Mouse (Mus musculus) C2C12 (cell line): ENCODE measurements around the gene Gm45062. TPM values are rescaled to one million over a fixed set of nuclear protein-coding genes. Genes with fewer than 3 reads are reported as not detected.

Source experiments
- H3K27me3 ChIP-seq: one replicate; pipeline ENCODE4 v1.6.1; 2011; ENCODE audit not compliant: control insufficient read depth, insufficient read depth, insufficient read length
- H3K36me3 ChIP-seq: one replicate; pipeline ENCODE4 v1.6.1; 2011; ENCODE audit not compliant: control insufficient read depth, insufficient read depth
- H3K4me3 ChIP-seq: one replicate; pipeline ENCODE4 v1.5.1; 2011; ENCODE audit warnings: mild to moderate bottlenecking, control low read depth; ENCODE audit not compliant: poor library complexity, insufficient read depth, severe bottlenecking
- H3K79me2 ChIP-seq: one replicate; pipeline ENCODE4 v1.6.1; 2011; ENCODE audit not compliant: control insufficient read depth, insufficient read depth
- H3K79me3 ChIP-seq: one replicate; pipeline ENCODE4 v1.6.1; 2011; ENCODE audit warnings: low read depth, control low read depth
- H3ac ChIP-seq: one replicate; pipeline ENCODE3; 2011; ENCODE audit warnings: low read depth; ENCODE audit not compliant: control insufficient read depth, insufficient read length
- CEBPB ChIP-seq: IDR thresholded peaks from one replicate; pipeline ENCODE4 v1.6.1; 2011; ENCODE audit warnings: low read depth, mild to moderate bottlenecking, control low read depth, moderate library complexity
- CTCF ChIP-seq: IDR thresholded peaks from one replicate; pipeline ENCODE4 v1.5.1; 2011; ENCODE audit not compliant: control insufficient read depth, insufficient read depth, insufficient read length
- FOSL1 ChIP-seq: IDR thresholded peaks from one replicate; pipeline ENCODE4 v1.8.0; 2011; ENCODE audit warnings: mild to moderate bottlenecking, low read length; ENCODE audit not compliant: poor library complexity, insufficient read depth, severe bottlenecking
- MAX ChIP-seq: IDR thresholded peaks from one replicate; pipeline ENCODE4 v1.6.1; 2011; ENCODE audit warnings: mild to moderate bottlenecking, control low read depth
- MYOD1 ChIP-seq: IDR thresholded peaks from one replicate; pipeline ENCODE4 v1.6.1; 2011; ENCODE audit warnings: low read depth; ENCODE audit not compliant: control insufficient read depth, insufficient read length
- MYOG ChIP-seq: IDR thresholded peaks from one replicate; pipeline ENCODE4 v1.6.1; 2011; ENCODE audit not compliant: control insufficient read depth, insufficient read length; ENCODE audit errors: extremely low read depth
- USF1 ChIP-seq: IDR thresholded peaks from one replicate; pipeline ENCODE4 v1.6.1; 2011; ENCODE audit warnings: low read depth, mild to moderate bottlenecking, control low read depth, moderate library complexity
- polyA plus RNA-seq: library from polyadenylated mRNA; unstranded; fragments of >200 nt; fragmentation: generic; extraction: Trizol; gene quantifications from one replicate; pipeline ENCODE4 v1.2.1, GENCODE M21; 2012; ENCODE audit warnings: missing spikeins

Gene Gm45062
- polyA plus RNA-seq, 1 experiment: 0.33 TPM

- no peak overlapping the region for H3ac ChIP-seq
- TF ChIP-seq MYOG (no peak), CEBPB (no peak), MYOD1 (no peak), FOSL1 (no peak), MAX (no peak), CTCF (no peak), USF1 (no peak)
- H3K79me2 ChIP-seq: no peaks in the 10 kb centered on the region
- H3K79me3 ChIP-seq: no peaks in the 10 kb centered on the region
- H3K36me3 ChIP-seq: no peaks in the 10 kb centered on the region
- H3K4me3 ChIP-seq: no peak overlapping the region
- H3K27me3 ChIP-seq: no peaks in the 10 kb centered on the region
Observed at GRCm38 (mm10) chr6:8469918-8470317, 210.7 kb downstream of the Gm45062 start.

DNA sequence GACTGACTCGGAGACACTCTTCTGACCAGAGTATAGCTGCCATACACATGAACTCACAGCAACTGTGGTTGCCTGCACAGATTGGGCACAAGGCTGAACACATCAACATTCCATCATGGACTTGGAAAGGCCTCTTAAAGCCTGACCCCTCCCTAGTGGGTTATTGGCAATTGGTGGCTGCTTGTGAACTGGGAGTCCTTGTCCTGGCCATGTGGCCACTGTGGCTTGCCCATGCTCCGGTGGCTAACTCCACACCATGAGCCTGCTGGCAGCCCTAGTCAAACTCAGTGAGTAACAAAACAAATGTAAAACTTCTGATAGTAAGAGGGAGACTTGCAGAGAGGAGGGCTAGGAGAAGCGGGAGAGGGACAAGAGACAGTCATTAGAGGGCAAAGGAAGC is 212.9 kb downstream of the Gm45062 start:
- no peak overlapping the region for H3ac ChIP-seq
- H3K27me3 ChIP-seq: no peaks in the 10 kb centered on the region
- TF ChIP-seq MAX (no peak), CTCF (no peak), MYOD1 (no peak), USF1 (no peak), FOSL1 (no peak), CEBPB (no peak), MYOG (no peak)
- H3K79me2 ChIP-seq: no peaks in the 10 kb centered on the region
- H3K79me3 ChIP-seq: no peaks in the 10 kb centered on the region
- no peak overlapping the region for H3K4me3 ChIP-seq
- no peaks in the 10 kb centered on the region for H3K36me3 ChIP-seq

DNA sequence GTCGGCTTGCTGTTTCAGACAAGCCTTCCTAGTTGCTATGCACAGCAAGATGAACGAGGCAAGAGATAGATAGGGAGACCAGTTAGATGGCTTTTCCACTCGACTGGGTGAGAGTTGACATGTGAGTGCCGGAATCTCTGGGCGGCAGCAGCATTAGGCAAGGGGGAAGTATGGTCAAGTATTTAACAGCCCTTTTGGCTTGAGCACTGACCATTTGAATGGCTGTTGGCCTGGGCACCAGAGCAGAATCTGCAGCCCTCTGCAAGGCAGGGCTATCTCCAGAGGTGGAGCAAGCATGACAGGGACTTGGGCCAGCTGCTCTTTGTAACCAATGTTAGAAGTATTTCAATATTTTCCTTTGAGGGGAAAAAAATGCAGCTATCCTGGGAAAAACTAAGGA is 213.7 kb downstream of the Gm45062 start:
- no peaks in the 10 kb centered on the region for H3K36me3 ChIP-seq
- H3K79me3 ChIP-seq: no peaks in the 10 kb centered on the region
- H3ac ChIP-seq: no peak overlapping the region
- no peaks in the 10 kb centered on the region for H3K27me3 ChIP-seq
- H3K79me2 ChIP-seq: no peaks in the 10 kb centered on the region
- TF ChIP-seq MAX: no peak
- no peak for TF ChIP-seq MYOD1
- TF ChIP-seq USF1: no peak
- no peak for TF ChIP-seq MYOG
- TF ChIP-seq CEBPB: no peak
- no peak for TF ChIP-seq FOSL1
- TF ChIP-seq CTCF: no peak
- H3K4me3 ChIP-seq: no peak overlapping the region

- Histone ChIP-seq H3K4me3 (no peak overlapping the region), H3K36me3 (no peaks in the 10 kb centered on the region), H3K79me2 (no peaks in the 10 kb centered on the region), H3K79me3 (no peaks in the 10 kb centered on the region), H3ac (no peak overlapping the region), H3K27me3 (no peaks in the 10 kb centered on the region)
- TF ChIP-seq CTCF: no peak
- TF ChIP-seq MYOD1: no peak
- TF ChIP-seq MYOG: no peak
- no peak for TF ChIP-seq FOSL1
- no peak for TF ChIP-seq CEBPB
- no peak for TF ChIP-seq MAX
- no peak for TF ChIP-seq USF1
Observed at GRCm38 (mm10) chr6:8473498-8473897, 214.2 kb downstream of the Gm45062 start.

- Histone ChIP-seq H3ac (no peak overlapping the region), H3K36me3 (no peaks in the 10 kb centered on the region), H3K79me2 (no peaks in the 10 kb centered on the region), H3K4me3 (no peak overlapping the region), H3K27me3 (no peaks in the 10 kb centered on the region), H3K79me3 (no peaks in the 10 kb centered on the region)
- TF ChIP-seq MYOG (no peak), FOSL1 (no peak), MYOD1 (no peak), CEBPB (no peak), CTCF (no peak), MAX (no peak), USF1 (no peak)
Observed at GRCm38 (mm10) chr6:8474316-8474715, 215.1 kb downstream of the Gm45062 start.

- H3K79me3 ChIP-seq: no peaks in the 10 kb centered on the region
- TF ChIP-seq USF1: no peak
- TF ChIP-seq MAX: no peak
- TF ChIP-seq MYOD1: no peak
- no peak for TF ChIP-seq FOSL1
- TF ChIP-seq CTCF: no peak
- no peak for TF ChIP-seq MYOG
- TF ChIP-seq CEBPB: no peak
- H3ac ChIP-seq: no peak overlapping the region
- H3K36me3 ChIP-seq: no peaks in the 10 kb centered on the region
- H3K79me2 ChIP-seq: no peaks in the 10 kb centered on the region
- H3K4me3 ChIP-seq: no peak overlapping the region
- no peaks in the 10 kb centered on the region for H3K27me3 ChIP-seq
Observed at GRCm38 (mm10) chr6:8474820-8475219, 215.6 kb downstream of the Gm45062 start.
